Mouse (Mus musculus): ENCODE measurements around the gene Plvap. TPM values are rescaled to one million over a fixed set of nuclear protein-coding genes. Genes with fewer than 3 reads are reported as not detected.

The Plvap gene
- polyA plus RNA-seq, 1 experiment, result 11.0 TPM

- H3K4me3 ChIP-seq (ENCODE audit: insufficient read depth, low read length), result no peak overlapping the region
- TF ChIP-seq CTCF (IDR thresholded peaks at IDR 0.05; ENCODE audit: extremely low read depth, insufficient read depth, low read length) (no peak), POLR2A (IDR thresholded peaks at IDR 0.05; ENCODE audit: extremely low read depth, insufficient read depth, low read length) (no peak)
- H3K4me1 ChIP-seq (ENCODE audit: control insufficient read depth, insufficient read depth, low read length), result peaks cover 2% of the 10 kb centered on the region; the same call in 1 of the 2 replicates
- H3K27ac ChIP-seq (ENCODE audit: insufficient read depth, low read length), result no peak overlapping the region
Measured at GRCm38 (mm10) chr8:71470913-71471255, 40.7 kb downstream of the Plvap start.

DNA sequence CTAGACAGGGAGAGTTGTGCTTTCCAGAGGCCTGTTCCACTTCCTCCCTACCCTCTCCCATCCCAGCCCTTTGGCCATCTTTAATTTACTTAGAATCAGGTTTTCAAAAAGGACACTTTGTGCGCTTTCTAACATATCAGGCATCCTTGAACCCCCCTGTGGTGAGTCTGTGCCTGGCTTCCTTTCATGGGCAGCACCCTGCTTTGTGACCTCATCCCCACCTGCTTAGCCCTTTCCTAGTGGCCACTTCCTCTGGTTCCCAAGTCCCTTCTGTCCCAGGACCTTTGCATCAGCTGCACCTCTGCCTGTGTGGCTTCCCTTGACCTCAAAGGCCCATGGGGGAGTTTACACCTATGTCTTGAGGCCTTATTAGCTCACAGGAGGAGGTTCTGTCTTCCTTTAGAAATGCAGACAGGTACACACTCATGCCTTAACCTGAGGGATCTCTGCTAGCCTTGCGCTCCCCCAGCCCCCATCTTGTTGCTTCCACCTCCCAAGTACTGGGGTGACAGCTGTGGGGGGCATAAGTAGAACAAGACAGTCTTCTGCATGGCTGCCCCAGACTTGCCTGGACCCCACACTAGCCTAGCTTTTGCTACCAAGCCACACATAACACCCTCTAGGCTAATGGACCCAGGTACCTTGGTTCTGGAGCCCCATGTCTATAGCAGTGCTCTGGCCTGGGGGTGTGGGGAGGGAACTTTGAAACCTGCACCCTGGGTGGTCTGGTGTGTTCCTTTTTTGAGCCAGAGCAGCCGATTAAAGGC is 41.2 kb downstream of the Plvap start:
- no peak for TF ChIP-seq CTCF (IDR thresholded peaks at IDR 0.05; ENCODE audit: extremely low read depth, insufficient read depth, low read length)
- TF ChIP-seq POLR2A (IDR thresholded peaks at IDR 0.05; ENCODE audit: extremely low read depth, insufficient read depth, low read length), result no peak
- Histone ChIP-seq H3K27ac (ENCODE audit: insufficient read depth, low read length) (no peak overlapping the region), H3K4me1 (ENCODE audit: control insufficient read depth, insufficient read depth, low read length) (peaks cover 2% of the 10 kb centered on the region; the same call in 1 of the 2 replicates), H3K4me3 (ENCODE audit: insufficient read depth, low read length) (peak overlapping the region; percentile 84; the same call in 1 of the 2 replicates)

DNA sequence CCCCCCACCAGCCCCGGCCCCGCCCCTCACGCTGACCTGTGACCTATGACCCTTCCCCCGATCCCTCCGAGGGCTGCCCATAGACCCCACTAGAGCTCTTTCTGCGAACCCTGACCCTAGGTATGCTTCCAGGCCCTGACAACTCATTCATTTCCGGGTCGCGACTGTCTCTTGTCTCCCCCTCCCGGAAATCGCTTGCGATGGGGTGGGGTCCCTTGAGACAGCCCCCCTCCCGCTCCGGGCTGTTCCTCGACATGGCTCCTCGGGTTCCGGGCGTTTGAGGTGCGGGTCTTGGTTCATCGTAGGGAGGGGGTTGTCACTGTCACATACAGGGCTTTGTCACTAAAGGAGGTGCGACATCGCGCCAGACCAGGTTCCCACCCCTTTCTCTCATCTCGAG is 42.1 kb downstream of the Plvap start:
- Histone ChIP-seq H3K4me1 (ENCODE audit: control insufficient read depth, insufficient read depth, low read length) (peaks cover 2% of the 10 kb centered on the region; the same call in 1 of the 2 replicates), H3K4me3 (ENCODE audit: insufficient read depth, low read length) (peak overlapping the region; percentile 84), H3K27ac (ENCODE audit: insufficient read depth, low read length) (peak overlapping the region; percentile 38; the same call in 1 of the 2 replicates)
- TF ChIP-seq POLR2A (IDR thresholded peaks at IDR 0.05; ENCODE audit: extremely low read depth, insufficient read depth, low read length), result no peak
- no peak for TF ChIP-seq CTCF (IDR thresholded peaks at IDR 0.05; ENCODE audit: extremely low read depth, insufficient read depth, low read length)

DNA sequence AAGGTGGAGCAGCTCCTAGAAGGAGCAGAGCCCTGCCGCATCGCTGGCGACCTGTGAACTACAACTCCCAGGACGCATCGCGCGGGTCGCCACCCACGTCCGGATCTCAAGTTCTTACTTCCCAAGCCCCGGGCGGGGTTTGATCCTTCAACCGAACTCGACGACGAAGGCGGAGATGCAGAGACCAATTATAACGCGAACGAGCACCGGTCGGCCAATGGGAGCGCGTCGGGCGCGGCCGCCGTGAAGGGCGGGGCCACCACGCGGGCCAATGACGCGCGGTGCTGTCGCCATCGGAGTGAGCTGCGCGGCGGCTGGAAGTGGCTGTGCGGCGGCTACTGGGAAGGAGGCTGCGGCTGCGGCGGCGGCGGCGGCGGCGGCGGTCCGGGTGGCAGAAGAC is 42.6 kb downstream of the Plvap start, which contains the start of gene Dda1:
Dda1 (plus strand) TSS at position 284 of the 400 bp plus-strand sequence.
- Histone ChIP-seq H3K27ac (ENCODE audit: insufficient read depth, low read length) (peak within 1 kb of the TSS; percentile 38; the same call in 1 of the 2 replicates), H3K4me1 (ENCODE audit: control insufficient read depth, insufficient read depth, low read length) (peaks cover 3% of the 10 kb centered on the region; the same call in 1 of the 2 replicates), H3K4me3 (ENCODE audit: insufficient read depth, low read length) (peak within 1 kb of the TSS; percentile 84)
- TF ChIP-seq CTCF (IDR thresholded peaks at IDR 0.05; ENCODE audit: extremely low read depth, insufficient read depth, low read length) (no peak), POLR2A (IDR thresholded peaks at IDR 0.05; ENCODE audit: extremely low read depth, insufficient read depth, low read length) (peak; percentile 47; the same call in 1 of the 2 replicates)

DNA sequence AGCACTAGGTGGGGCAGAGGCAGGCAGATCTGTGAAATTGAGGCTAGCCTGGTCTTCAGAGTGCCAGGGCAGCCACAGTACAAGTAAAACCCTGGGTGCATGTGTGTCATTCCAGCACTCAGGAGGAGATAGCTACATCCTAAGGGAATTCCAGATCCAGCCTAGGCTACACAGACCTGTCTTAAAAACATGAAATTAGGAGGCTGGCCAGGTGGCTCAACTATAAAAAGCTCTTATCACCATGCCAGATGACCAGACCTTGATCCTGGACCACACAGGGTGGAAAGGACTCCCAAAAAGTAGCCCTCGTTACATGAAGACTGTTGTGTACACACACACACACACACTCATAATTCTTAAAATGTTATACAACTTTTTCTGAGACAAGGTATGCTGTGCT is 43.6 kb downstream of the Plvap start:
- H3K4me1 ChIP-seq (ENCODE audit: control insufficient read depth, insufficient read depth, low read length), result peaks cover 4% of the 10 kb centered on the region; the same call in 1 of the 2 replicates
- H3K27ac ChIP-seq (ENCODE audit: insufficient read depth, low read length), result no peak overlapping the region
- TF ChIP-seq CTCF (IDR thresholded peaks at IDR 0.05; ENCODE audit: extremely low read depth, insufficient read depth, low read length) (no peak), POLR2A (IDR thresholded peaks at IDR 0.05; ENCODE audit: extremely low read depth, insufficient read depth, low read length) (no peak)
- H3K4me3 ChIP-seq (ENCODE audit: insufficient read depth, low read length), result no peak overlapping the region

GRCm38 (mm10) chr8:71467201-71467600 is 44.4 kb downstream of the Plvap start:
- no peak for TF ChIP-seq CTCF (IDR thresholded peaks at IDR 0.05; ENCODE audit: extremely low read depth, insufficient read depth, low read length)
- no peak for TF ChIP-seq POLR2A (IDR thresholded peaks at IDR 0.05; ENCODE audit: extremely low read depth, insufficient read depth, low read length)
- no peak overlapping the region for H3K27ac ChIP-seq (ENCODE audit: insufficient read depth, low read length)
- no peak overlapping the region for H3K4me3 ChIP-seq (ENCODE audit: insufficient read depth, low read length)
- H3K4me1 ChIP-seq (ENCODE audit: control insufficient read depth, insufficient read depth, low read length), result peaks cover 5% of the 10 kb centered on the region

GRCm38 (mm10) chr8:71466198-71466597 is 45.4 kb downstream of the Plvap start:
- Histone ChIP-seq H3K4me1 (ENCODE audit: control insufficient read depth, insufficient read depth, low read length) (peaks cover 7% of the 10 kb centered on the region), H3K27ac (ENCODE audit: insufficient read depth, low read length) (no peak overlapping the region), H3K4me3 (ENCODE audit: insufficient read depth, low read length) (no peak overlapping the region)
- no peak for TF ChIP-seq CTCF (IDR thresholded peaks at IDR 0.05; ENCODE audit: extremely low read depth, insufficient read depth, low read length)
- no peak for TF ChIP-seq POLR2A (IDR thresholded peaks at IDR 0.05; ENCODE audit: extremely low read depth, insufficient read depth, low read length)

DNA sequence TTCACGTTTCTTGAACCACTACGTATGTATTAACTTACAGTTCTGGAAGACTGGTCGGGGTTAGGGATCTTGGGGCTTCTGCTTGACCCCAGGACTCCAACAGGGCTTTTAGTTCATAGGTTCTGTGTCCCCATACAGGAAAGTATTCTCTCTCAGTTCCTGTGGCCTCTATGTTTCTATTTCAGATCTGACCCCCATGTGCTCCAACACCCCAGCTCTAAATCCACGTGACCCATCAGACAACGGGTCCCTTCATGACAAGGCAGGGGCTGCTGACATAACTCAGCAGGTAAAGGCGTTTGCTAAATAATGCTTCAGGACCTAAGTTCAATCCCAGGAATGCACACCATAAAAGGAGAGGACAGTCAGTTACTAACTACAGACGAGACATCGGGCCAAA is 45.8 kb downstream of the Plvap start:
- Histone ChIP-seq H3K4me3 (ENCODE audit: insufficient read depth, low read length) (no peak overlapping the region; the same call in 1 of the 2 replicates), H3K4me1 (ENCODE audit: control insufficient read depth, insufficient read depth, low read length) (peaks cover 9% of the 10 kb centered on the region), H3K27ac (ENCODE audit: insufficient read depth, low read length) (no peak overlapping the region)
- no peak for TF ChIP-seq POLR2A (IDR thresholded peaks at IDR 0.05; ENCODE audit: extremely low read depth, insufficient read depth, low read length)
- TF ChIP-seq CTCF (IDR thresholded peaks at IDR 0.05; ENCODE audit: extremely low read depth, insufficient read depth, low read length), result no peak

GRCm38 (mm10) chr8:71464513-71465500 is 46.7 kb downstream of the Plvap start, which contains the start of gene Mrpl34:
Gene Mrpl34, plus strand, starts transcription at chr8:71464959.
- Histone ChIP-seq H3K27ac (ENCODE audit: insufficient read depth, low read length) (peak within 1 kb of the TSS; percentile 43), H3K4me3 (ENCODE audit: insufficient read depth, low read length) (peak within 1 kb of the TSS; percentile 62), H3K4me1 (ENCODE audit: control insufficient read depth, insufficient read depth, low read length) (peaks cover 7% of the 10 kb centered on the region)
- peak; percentile 95 for TF ChIP-seq CTCF (IDR thresholded peaks at IDR 0.05; ENCODE audit: extremely low read depth, insufficient read depth, low read length)
- TF ChIP-seq POLR2A (IDR thresholded peaks at IDR 0.05; ENCODE audit: extremely low read depth, insufficient read depth, low read length), result peak; percentile 72

All from cortical plate, adult 2 months (tissue).